Mouse (Mus musculus): ENCODE data around the gene Akap12. TPM values are rescaled to one million over a fixed set of nuclear protein-coding genes. Genes with fewer than 3 reads are reported as not detected.

Akap12 gene
- polyA plus RNA-seq, 1 experiment from 2014 or later: 59.0 TPM

DNA sequence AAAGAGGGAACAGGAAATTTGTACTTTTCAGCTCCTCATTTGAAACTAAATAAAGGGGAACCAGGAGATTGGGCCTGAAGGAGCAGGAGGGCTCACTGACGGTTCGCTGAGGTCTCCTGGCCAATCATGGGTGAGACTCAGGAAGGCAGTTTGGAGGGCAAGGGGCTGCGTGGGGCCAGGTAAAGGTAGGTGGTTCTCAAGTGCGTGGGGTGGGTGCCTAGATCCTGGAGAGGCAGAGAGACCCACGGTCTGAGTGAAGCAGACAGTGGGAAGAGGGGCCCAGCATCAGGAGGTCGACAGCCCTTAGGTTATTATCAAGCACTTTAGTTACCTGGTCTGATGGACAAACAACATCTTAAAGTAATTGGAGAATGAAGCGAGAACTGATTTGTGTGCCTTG lies 108.1 kb downstream of the Akap12 start:
- no peak overlapping the region for H3K4me3 ChIP-seq (ENCODE audit: low read depth, low read length)
- no peaks in the 10 kb centered on the region for H3K9me3 ChIP-seq (ENCODE audit: control insufficient read depth, low read depth, low read length)
- no peaks in the 10 kb centered on the region for H3K27me3 ChIP-seq (ENCODE audit: control insufficient read depth, insufficient read depth, low read length)
- ATAC-seq (ENCODE audit: insufficient number of reproducible peaks, insufficient read depth, low FRiP score, low read depth): no peak
- WGBS: 89% methylated on average over 7 of the region's 7 CpGs
- H3K9ac ChIP-seq (replicated peaks; ENCODE audit: low read depth, low read length): no peak overlapping the region
- H3K36me3 ChIP-seq (ENCODE audit: control insufficient read depth, insufficient read depth, low read length): peaks cover 11% of the 10 kb centered on the region
- H3K27ac ChIP-seq (ENCODE audit: low read length): no peak overlapping the region
- no peak overlapping the region for H3K4me2 ChIP-seq (replicated peaks; ENCODE audit: low read depth, low read length)
- H3K4me1 ChIP-seq (ENCODE audit: control insufficient read depth, insufficient read depth, low read length): peaks cover 15% of the 10 kb centered on the region

DNA sequence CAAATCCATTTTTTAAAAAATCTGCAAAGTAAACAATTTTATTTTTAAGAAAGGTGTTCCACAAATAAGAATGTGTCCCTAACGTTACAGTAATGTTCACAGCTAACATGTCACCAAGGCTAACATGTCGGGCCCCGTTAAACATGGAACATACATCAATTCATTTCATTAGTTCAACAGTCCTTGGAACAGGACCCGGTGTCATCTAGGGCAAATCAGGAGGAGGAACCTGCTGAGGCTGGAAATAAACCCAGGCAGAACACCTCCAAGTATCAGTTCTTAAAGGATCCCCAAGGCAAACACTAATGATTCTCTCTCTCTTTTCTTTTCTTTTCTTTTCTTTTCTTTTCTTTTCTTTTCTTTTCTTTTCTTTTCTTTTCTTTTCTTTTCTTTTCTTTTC lies 108.6 kb downstream of the Akap12 start:
- H3K36me3 ChIP-seq (ENCODE audit: control insufficient read depth, insufficient read depth, low read length): peaks cover 10% of the 10 kb centered on the region; the same call in 1 of the 2 replicates
- ATAC-seq (ENCODE audit: insufficient number of reproducible peaks, insufficient read depth, low FRiP score, low read depth): no peak
- WGBS: 86% methylated on average over 4 of the region's 4 CpGs

DNA sequence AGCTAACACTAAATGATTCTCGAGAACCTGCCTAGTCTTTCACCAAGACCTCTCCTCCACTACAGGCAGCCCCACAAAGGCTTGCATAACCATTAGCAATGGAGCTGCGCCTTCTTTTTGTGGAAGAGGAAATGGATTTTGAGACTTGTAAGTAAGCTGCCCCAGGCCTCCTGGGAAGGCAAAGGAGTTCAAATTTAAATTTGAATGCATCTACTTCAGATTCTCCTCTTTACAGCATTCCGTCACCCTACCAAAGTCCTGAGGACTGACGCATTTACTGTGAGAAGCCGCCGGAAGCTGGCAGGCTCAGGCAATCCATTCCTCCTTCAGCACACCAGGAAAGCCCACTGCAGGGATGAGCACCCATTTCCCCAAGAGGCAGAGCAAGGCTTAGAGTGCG lies 109.1 kb downstream of the Akap12 start:
- Histone ChIP-seq H3K27me3 (ENCODE audit: control insufficient read depth, insufficient read depth, low read length) (no peaks in the 10 kb centered on the region), H3K36me3 (ENCODE audit: control insufficient read depth, insufficient read depth, low read length) (peaks cover 10% of the 10 kb centered on the region; the same call in 1 of the 2 replicates), H3K4me3 (ENCODE audit: low read depth, low read length) (no peak overlapping the region), H3K27ac (ENCODE audit: low read length) (peak overlapping the region; percentile 82), H3K4me1 (ENCODE audit: control insufficient read depth, insufficient read depth, low read length) (peaks cover 15% of the 10 kb centered on the region), H3K9me3 (ENCODE audit: control insufficient read depth, low read depth, low read length) (no peaks in the 10 kb centered on the region), H3K9ac (replicated peaks; ENCODE audit: low read depth, low read length) (no peak overlapping the region), H3K4me2 (replicated peaks; ENCODE audit: low read depth, low read length) (no peak overlapping the region)
- WGBS: 65% methylated on average over 7 of the region's 7 CpGs
- ATAC-seq (ENCODE audit: insufficient number of reproducible peaks, insufficient read depth, low FRiP score, low read depth): no peak

More for the DNA sequence above, 108.6 kb downstream of the Akap12 start:
- Histone ChIP-seq H3K27ac (ENCODE audit: low read length) (no peak overlapping the region), H3K9me3 (ENCODE audit: control insufficient read depth, low read depth, low read length) (no peaks in the 10 kb centered on the region), H3K4me1 (ENCODE audit: control insufficient read depth, insufficient read depth, low read length) (peaks cover 15% of the 10 kb centered on the region), H3K4me2 (replicated peaks; ENCODE audit: low read depth, low read length) (no peak overlapping the region), H3K27me3 (ENCODE audit: control insufficient read depth, insufficient read depth, low read length) (no peaks in the 10 kb centered on the region), H3K9ac (replicated peaks; ENCODE audit: low read depth, low read length) (no peak overlapping the region), H3K4me3 (ENCODE audit: low read depth, low read length) (no peak overlapping the region)

DNA sequence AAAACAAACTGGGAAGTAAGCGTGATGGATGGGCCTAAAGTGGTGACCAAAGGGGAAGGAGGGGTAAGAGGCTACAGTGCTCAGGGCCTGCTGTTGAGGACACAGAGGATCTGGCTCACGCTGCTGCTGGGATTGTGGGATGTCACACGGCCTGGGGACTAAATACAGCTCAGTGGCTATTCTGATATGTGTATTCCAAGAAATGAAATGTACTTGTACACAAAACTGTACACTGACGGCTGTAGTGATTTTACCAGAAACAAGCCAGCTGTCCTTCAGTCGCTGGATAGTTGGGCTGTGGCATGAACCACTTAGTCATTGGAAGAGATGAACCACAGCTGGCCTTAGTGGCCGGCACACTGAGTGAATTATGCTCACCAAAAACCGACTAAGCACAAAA lies 110.3 kb downstream of the Akap12 start:
- H3K4me2 ChIP-seq (replicated peaks; ENCODE audit: low read depth, low read length): no peak overlapping the region
- H3K27me3 ChIP-seq (ENCODE audit: control insufficient read depth, insufficient read depth, low read length): no peaks in the 10 kb centered on the region
- H3K4me3 ChIP-seq (ENCODE audit: low read depth, low read length): no peak overlapping the region
- peaks cover 10% of the 10 kb centered on the region; the same call in 1 of the 2 replicates for H3K36me3 ChIP-seq (ENCODE audit: control insufficient read depth, insufficient read depth, low read length)
- no peaks in the 10 kb centered on the region for H3K9me3 ChIP-seq (ENCODE audit: control insufficient read depth, low read depth, low read length)
- peak overlapping the region; percentile 82 for H3K27ac ChIP-seq (ENCODE audit: low read length)
- 31% methylated on average over 7 of the region's 7 CpGs for WGBS
- peak; percentile 79; the same call in 1 of the 2 replicates for ATAC-seq (ENCODE audit: insufficient number of reproducible peaks, insufficient read depth, low FRiP score, low read depth)
- peaks cover 15% of the 10 kb centered on the region for H3K4me1 ChIP-seq (ENCODE audit: control insufficient read depth, insufficient read depth, low read length)
- H3K9ac ChIP-seq (replicated peaks; ENCODE audit: low read depth, low read length): no peak overlapping the region

DNA sequence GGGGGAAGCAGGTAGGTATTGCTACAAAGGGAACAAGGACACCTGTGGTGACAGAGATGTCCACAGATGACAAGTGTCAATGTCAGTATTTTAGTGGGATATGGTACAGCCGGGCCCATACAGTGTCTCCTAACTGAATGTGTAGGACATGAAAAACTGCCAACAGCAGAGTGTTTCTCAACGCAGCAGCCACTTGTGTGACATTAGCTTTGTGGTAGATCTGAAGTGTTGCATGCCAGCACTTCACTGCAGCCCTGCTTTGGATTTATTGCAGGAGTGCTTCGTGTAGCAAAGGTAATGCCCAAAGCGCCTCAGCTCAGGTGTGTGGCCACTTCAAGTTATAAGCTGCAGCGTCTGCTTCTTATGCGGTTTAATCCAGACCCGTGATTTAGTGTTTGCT lies 110.8 kb downstream of the Akap12 start:
- H3K9ac ChIP-seq (replicated peaks; ENCODE audit: low read depth, low read length): no peak overlapping the region
- 62% methylated on average over 7 of the region's 7 CpGs for WGBS

DNA sequence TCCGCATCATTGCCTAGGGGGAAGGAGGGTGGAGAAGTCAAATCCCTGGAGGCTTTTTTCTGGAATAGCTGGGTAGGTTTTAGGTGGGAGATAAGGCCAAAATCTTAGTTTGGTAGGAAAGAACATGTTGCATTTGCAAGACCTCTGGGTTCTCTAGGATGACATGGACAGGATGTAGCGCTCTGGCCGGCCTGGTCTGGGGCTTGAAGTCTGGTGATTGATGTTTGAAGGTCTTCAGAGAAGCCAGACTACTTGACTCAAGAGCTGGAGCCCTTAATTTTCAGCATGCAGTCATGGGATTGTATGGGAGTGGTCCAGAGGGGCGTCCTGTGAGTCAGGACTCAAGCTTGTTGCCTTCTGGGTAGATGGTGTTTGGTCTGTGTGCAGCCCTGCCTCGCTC lies 114.6 kb downstream of the Akap12 start:
- no peaks in the 10 kb centered on the region for H3K27me3 ChIP-seq (ENCODE audit: control insufficient read depth, insufficient read depth, low read length)
- no peaks in the 10 kb centered on the region for H3K9me3 ChIP-seq (ENCODE audit: control insufficient read depth, low read depth, low read length)
- H3K27ac ChIP-seq (ENCODE audit: low read length): no peak overlapping the region
- H3K36me3 ChIP-seq (ENCODE audit: control insufficient read depth, insufficient read depth, low read length): no peaks in the 10 kb centered on the region
- ATAC-seq (ENCODE audit: insufficient number of reproducible peaks, insufficient read depth, low FRiP score, low read depth): no peak
- no peak overlapping the region for H3K9ac ChIP-seq (replicated peaks; ENCODE audit: low read depth, low read length)
- 81% methylated on average over 5 of the region's 5 CpGs for WGBS
- peaks cover 12% of the 10 kb centered on the region for H3K4me1 ChIP-seq (ENCODE audit: control insufficient read depth, insufficient read depth, low read length)
- H3K4me2 ChIP-seq (replicated peaks; ENCODE audit: low read depth, low read length): no peak overlapping the region
- H3K4me3 ChIP-seq (ENCODE audit: low read depth, low read length): no peak overlapping the region

More for the DNA sequence above, 110.8 kb downstream of the Akap12 start:
- Histone ChIP-seq H3K27me3 (ENCODE audit: control insufficient read depth, insufficient read depth, low read length) (no peaks in the 10 kb centered on the region), H3K27ac (ENCODE audit: low read length) (peak overlapping the region; percentile 82), H3K4me2 (replicated peaks; ENCODE audit: low read depth, low read length) (no peak overlapping the region), H3K9me3 (ENCODE audit: control insufficient read depth, low read depth, low read length) (no peaks in the 10 kb centered on the region), H3K4me3 (ENCODE audit: low read depth, low read length) (no peak overlapping the region), H3K4me1 (ENCODE audit: control insufficient read depth, insufficient read depth, low read length) (peaks cover 15% of the 10 kb centered on the region), H3K36me3 (ENCODE audit: control insufficient read depth, insufficient read depth, low read length) (peaks cover 10% of the 10 kb centered on the region; the same call in 1 of the 2 replicates)
- no peak for ATAC-seq (ENCODE audit: insufficient number of reproducible peaks, insufficient read depth, low FRiP score, low read depth)

DNA sequence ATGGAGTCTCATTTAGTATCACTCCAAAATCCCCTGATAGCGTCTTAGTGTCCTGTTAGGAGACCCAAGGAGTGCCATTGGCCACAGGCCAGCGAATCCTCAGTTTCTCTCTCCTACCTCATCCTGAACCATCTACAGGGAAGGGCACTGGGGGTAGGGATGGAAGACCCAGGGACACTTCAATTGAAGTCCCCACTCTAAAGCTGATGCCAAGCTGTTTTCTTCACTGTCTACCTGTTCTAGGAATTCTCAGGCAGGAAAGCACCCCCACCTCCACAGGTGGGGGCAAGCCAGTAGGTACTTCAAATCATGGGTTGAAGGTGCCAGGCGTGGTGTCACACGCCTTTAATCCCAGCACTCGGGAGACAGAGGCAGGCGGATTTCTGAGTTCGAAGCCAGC lies 118.1 kb downstream of the Akap12 start:
- Histone ChIP-seq H3K27ac (ENCODE audit: low read length) (no peak overlapping the region), H3K9ac (replicated peaks; ENCODE audit: low read depth, low read length) (no peak overlapping the region), H3K9me3 (ENCODE audit: control insufficient read depth, low read depth, low read length) (no peaks in the 10 kb centered on the region), H3K36me3 (ENCODE audit: control insufficient read depth, insufficient read depth, low read length) (no peaks in the 10 kb centered on the region), H3K4me3 (ENCODE audit: low read depth, low read length) (no peak overlapping the region), H3K27me3 (ENCODE audit: control insufficient read depth, insufficient read depth, low read length) (no peaks in the 10 kb centered on the region), H3K4me2 (replicated peaks; ENCODE audit: low read depth, low read length) (no peak overlapping the region), H3K4me1 (ENCODE audit: control insufficient read depth, insufficient read depth, low read length) (peaks cover 6% of the 10 kb centered on the region)
- 94% methylated on average over 7 of the region's 7 CpGs for WGBS
- no peak for ATAC-seq (ENCODE audit: insufficient number of reproducible peaks, insufficient read depth, low FRiP score, low read depth)

DNA sequence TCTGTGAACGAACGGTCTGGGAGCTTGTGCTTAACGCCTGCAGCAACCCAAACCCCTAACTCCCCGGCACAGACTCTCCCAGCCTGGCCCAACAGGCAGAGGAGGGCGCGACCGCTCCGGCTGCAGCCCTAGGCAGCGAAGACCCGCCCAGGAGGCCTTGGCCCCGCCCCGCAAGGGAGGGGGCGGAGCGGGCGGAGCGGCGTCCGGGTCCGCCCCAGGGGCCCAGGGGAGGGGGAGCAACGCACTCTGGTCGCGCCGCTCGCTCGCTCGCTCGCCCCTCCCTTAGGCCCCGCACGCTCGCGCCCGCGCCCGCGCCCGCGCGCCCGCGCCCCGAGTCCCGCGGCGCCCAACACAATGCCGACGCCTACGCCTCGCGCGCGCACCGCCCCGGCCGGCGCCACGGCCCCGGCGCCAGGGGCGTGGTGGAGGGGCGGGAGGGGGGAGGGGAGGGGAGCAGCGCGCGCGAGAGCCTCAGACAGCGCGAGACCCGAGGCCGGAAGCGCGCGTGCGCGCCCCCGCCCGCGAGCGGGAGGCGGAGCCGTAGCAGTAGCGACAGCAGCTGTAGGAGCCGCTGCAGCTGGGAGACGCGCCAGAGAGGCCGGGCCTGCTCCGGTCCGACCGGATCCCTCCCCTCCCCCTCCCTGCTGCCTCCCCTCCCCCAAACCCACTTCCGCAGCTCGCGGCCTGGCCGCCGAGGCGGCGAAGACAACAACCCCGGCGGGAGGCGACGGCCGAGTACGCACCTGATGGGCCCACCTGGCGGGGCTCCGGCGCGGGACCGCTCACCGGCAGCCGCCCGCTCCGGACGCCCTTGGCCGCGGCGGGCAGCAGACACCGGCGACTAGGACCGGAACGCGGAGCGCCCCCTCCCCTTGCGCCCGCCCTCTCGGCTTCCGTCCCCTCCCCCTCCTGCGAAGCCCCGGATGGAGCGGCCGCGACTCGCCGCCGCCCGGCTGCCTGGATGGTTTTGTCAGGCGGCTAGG lies 120.7 kb downstream of the Akap12 start:
- peak; percentile 91 for ATAC-seq (ENCODE audit: insufficient number of reproducible peaks, insufficient read depth, low FRiP score, low read depth)
- Histone ChIP-seq H3K4me1 (ENCODE audit: control insufficient read depth, insufficient read depth, low read length) (peaks cover 26% of the 10 kb centered on the region), H3K9ac (replicated peaks; ENCODE audit: low read depth, low read length) (peak overlapping the region; percentile 98), H3K9me3 (ENCODE audit: control insufficient read depth, low read depth, low read length) (no peaks in the 10 kb centered on the region), H3K4me3 (ENCODE audit: low read depth, low read length) (peak overlapping the region; percentile 95), H3K36me3 (ENCODE audit: control insufficient read depth, insufficient read depth, low read length) (no peaks in the 10 kb centered on the region), H3K4me2 (replicated peaks; ENCODE audit: low read depth, low read length) (peak overlapping the region; percentile 81), H3K27ac (ENCODE audit: low read length) (peak overlapping the region; percentile 99), H3K27me3 (ENCODE audit: control insufficient read depth, insufficient read depth, low read length) (no peaks in the 10 kb centered on the region)
- WGBS: under 1% methylated on average over 70 of the region's 133 CpGs
